Mouse (Mus musculus) megakaryocyte, embryonic 14.5 days (primary cell): ENCODE data around the gene Tbx2. TPM values are rescaled to one million over a fixed set of nuclear protein-coding genes. Genes with fewer than 3 reads are reported as not detected.

Source experiments
- H3K27me3 ChIP-seq: replicated peaks from 2 replicates; pipeline ENCODE3; 2012; ENCODE audit warnings: inconsistent platforms
- H3K36me3 ChIP-seq: replicated peaks from 2 replicates; pipeline ENCODE3; 2012; ENCODE audit warnings: low read length, inconsistent platforms, mixed read lengths
- H3K4me1 ChIP-seq: 2 replicates; pipeline ENCODE4 v1.6.1; 2012; ENCODE audit warnings: inconsistent platforms
- H3K4me3 ChIP-seq: replicated peaks from 2 replicates; pipeline ENCODE3; 2012; ENCODE audit warnings: moderate library complexity, mild to moderate bottlenecking, inconsistent platforms
- H3K9me3 ChIP-seq: 2 replicates; pipeline ENCODE4 v1.6.1; 2012; ENCODE audit warnings: inconsistent platforms
- FLI1 ChIP-seq: IDR thresholded peaks from 2 replicates; pipeline ENCODE4 v1.6.1; 2012; ENCODE audit warnings: low read length, inconsistent platforms, mixed read lengths
- GATA1 ChIP-seq: IDR thresholded peaks from 3 replicates; pipeline ENCODE4 v1.6.1; 2012; ENCODE audit warnings: mixed read lengths, low read length, inconsistent platforms, borderline replicate concordance
- polyA plus RNA-seq: library from polyadenylated mRNA; stranded (reverse); fragments of >175 nt; gene quantifications from 2 replicates; pipeline ENCODE4 v1.2.3, GENCODE M21; 2012; ENCODE audit warnings: low replicate concordance; ENCODE audit not compliant: insufficient read depth

Gene Tbx2
- polyA plus RNA-seq, 1 experiment: 1.5 TPM

- Histone ChIP-seq H3K9me3 (no peaks in the 10 kb centered on the region), H3K36me3 (peaks cover 3% of the 10 kb centered on the region), H3K4me3 (no peak overlapping the region), H3K4me1 (peaks cover 24% of the 10 kb centered on the region), H3K27me3 (peaks cover 81% of the 10 kb centered on the region)
- TF ChIP-seq FLI1 (no peak), GATA1 (no peak)
These were observed 9.2 kb upstream of the Tbx2 start for GRCm38 (mm10) chr11:85823181-85823580.

GRCm38 (mm10) chr11:85823794-85824193 lies 8.6 kb upstream of the Tbx2 start:
- no peaks in the 10 kb centered on the region for H3K9me3 ChIP-seq
- no peak overlapping the region for H3K4me3 ChIP-seq
- TF ChIP-seq GATA1: no peak
- no peak for TF ChIP-seq FLI1
- peaks cover 3% of the 10 kb centered on the region for H3K36me3 ChIP-seq
- peaks cover 80% of the 10 kb centered on the region for H3K27me3 ChIP-seq
- H3K4me1 ChIP-seq: peaks cover 23% of the 10 kb centered on the region

GRCm38 (mm10) chr11:85825031-85825430 lies 7.3 kb upstream of the Tbx2 start:
- Histone ChIP-seq H3K4me1 (peaks cover 35% of the 10 kb centered on the region), H3K27me3 (peaks cover 84% of the 10 kb centered on the region), H3K4me3 (no peak overlapping the region), H3K36me3 (peaks cover 3% of the 10 kb centered on the region), H3K9me3 (no peaks in the 10 kb centered on the region)
- TF ChIP-seq GATA1: no peak

- TF ChIP-seq GATA1: no peak
- no peak for TF ChIP-seq FLI1
- Histone ChIP-seq H3K36me3 (peaks cover 3% of the 10 kb centered on the region), H3K4me3 (no peak overlapping the region), H3K27me3 (peaks cover 85% of the 10 kb centered on the region), H3K4me1 (peaks cover 42% of the 10 kb centered on the region), H3K9me3 (no peaks in the 10 kb centered on the region)
These were observed 6.5 kb upstream of the Tbx2 start for GRCm38 (mm10) chr11:85825823-85826222.

- peaks cover 57% of the 10 kb centered on the region for H3K4me1 ChIP-seq
- H3K4me3 ChIP-seq: no peak overlapping the region
- peaks cover 3% of the 10 kb centered on the region for H3K36me3 ChIP-seq
- H3K9me3 ChIP-seq: no peaks in the 10 kb centered on the region
- TF ChIP-seq FLI1 (no peak), GATA1 (no peak)
- H3K27me3 ChIP-seq: peaks cover 89% of the 10 kb centered on the region
These were observed 5.0 kb upstream of the Tbx2 start for GRCm38 (mm10) chr11:85827342-85827741.

GRCm38 (mm10) chr11:85828691-85829519 lies 3.4 kb upstream of the Tbx2 start:
- peaks cover 99% of the 10 kb centered on the region for H3K27me3 ChIP-seq
- H3K4me1 ChIP-seq: peaks cover 56% of the 10 kb centered on the region
- peaks cover 3% of the 10 kb centered on the region for H3K36me3 ChIP-seq
- no peak overlapping the region for H3K4me3 ChIP-seq
- H3K9me3 ChIP-seq: no peaks in the 10 kb centered on the region
- TF ChIP-seq GATA1 (no peak), FLI1 (no peak)

DNA sequence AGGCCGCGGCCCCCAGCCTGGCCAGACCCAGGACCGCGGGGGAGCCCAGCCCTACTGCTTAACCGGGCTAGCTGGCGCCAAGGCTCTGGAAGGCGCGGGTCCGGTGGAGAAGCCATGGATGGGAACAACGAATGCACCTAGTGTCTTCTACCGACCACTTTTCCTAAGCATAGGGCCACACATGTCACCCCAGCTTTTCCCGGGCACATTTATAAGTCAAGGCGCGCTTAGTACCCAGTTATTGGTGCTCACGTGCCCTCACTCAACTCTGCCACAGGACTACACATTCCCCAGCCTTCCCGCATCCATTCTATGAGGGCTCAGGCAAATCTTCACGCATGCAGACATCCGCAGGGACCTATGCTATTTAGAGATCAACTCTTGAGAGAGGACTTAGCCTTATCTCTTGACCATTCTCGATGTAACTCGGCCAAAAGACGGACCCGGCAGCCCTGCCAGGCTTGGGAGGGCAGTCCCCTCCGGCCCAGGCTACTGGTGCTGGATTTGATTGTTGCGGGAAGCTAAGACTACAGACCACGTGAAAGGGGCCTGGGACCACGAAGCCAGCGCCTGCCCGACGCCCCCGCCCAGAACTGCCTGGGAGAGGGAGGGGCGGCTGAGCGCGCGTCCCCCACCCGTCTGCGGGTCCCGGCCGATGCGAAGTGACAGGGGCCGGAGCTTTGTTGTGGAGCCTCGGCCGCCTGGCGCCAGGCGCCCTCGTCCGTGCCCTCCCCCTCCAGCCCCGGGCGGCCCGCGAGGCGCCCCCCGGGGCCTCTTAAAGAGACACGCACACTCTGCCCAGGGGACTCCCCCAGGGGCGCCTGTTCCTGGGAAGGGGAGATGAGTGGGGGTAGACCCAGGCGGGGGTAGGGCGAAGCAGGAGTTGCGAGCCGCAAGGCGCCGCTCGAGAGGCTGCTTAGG lies 2.6 kb upstream of the Tbx2 start:
- peaks cover 60% of the 10 kb centered on the region for H3K4me1 ChIP-seq
- peak overlapping the region; percentile 56 for H3K4me3 ChIP-seq
- no peaks in the 10 kb centered on the region for H3K9me3 ChIP-seq
- H3K27me3 ChIP-seq: peaks cover 99% of the 10 kb centered on the region
- TF ChIP-seq FLI1 (no peak), GATA1 (no peak)
- H3K36me3 ChIP-seq: peaks cover 3% of the 10 kb centered on the region

DNA sequence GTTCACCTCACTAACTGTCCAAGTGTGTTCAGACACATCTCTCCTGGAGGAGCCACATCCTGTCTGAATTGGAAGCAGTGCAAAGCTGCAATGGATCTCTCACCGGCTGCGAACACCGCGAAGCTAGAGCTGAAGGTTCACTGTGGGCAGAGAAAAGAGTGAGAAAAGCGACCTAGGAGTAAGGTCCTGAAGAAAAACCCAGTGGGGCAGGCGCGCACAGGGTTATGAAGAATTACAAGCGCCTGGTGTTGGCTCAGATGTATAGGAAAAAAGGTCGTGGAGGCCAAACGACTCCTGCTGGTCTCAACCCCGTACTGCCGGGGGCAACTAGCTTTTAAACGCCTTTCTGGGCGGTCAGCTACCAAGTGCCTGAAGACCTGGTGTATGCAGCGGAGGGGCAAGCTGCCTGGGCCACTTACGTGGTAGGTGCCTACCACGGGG lies 1.4 kb upstream of the Tbx2 start:
- H3K4me3 ChIP-seq: peak overlapping the region; percentile 62
- H3K36me3 ChIP-seq: no peaks in the 10 kb centered on the region
- H3K9me3 ChIP-seq: no peaks in the 10 kb centered on the region
- H3K27me3 ChIP-seq: peaks cover 99% of the 10 kb centered on the region
- TF ChIP-seq FLI1: no peak
- TF ChIP-seq GATA1: no peak
- peaks cover 60% of the 10 kb centered on the region for H3K4me1 ChIP-seq

- Histone ChIP-seq H3K36me3 (no peaks in the 10 kb centered on the region), H3K27me3 (peaks cover 99% of the 10 kb centered on the region), H3K9me3 (no peaks in the 10 kb centered on the region), H3K4me1 (peaks cover 62% of the 10 kb centered on the region), H3K4me3 (peak overlapping the region; percentile 86)
- TF ChIP-seq GATA1 (no peak), FLI1 (no peak)
These were observed 608 bp upstream of the Tbx2 start for GRCm38 (mm10) chr11:85831656-85832230.

GRCm38 (mm10) chr11:85833081-85833521 lies 750 bp downstream of the Tbx2 start:
- Histone ChIP-seq H3K9me3 (0 out of 2 replicates have a peak, but pooled peaks cover 1% of the 10 kb centered on the region), H3K27me3 (peaks cover 99% of the 10 kb centered on the region), H3K36me3 (no peaks in the 10 kb centered on the region), H3K4me3 (peak overlapping the region; percentile 88), H3K4me1 (peaks cover 76% of the 10 kb centered on the region)
- TF ChIP-seq GATA1 (no peak), FLI1 (no peak)
